Mouse (Mus musculus): ENCODE results near the gene Mpig6b.

The Mpig6b gene

DNA sequence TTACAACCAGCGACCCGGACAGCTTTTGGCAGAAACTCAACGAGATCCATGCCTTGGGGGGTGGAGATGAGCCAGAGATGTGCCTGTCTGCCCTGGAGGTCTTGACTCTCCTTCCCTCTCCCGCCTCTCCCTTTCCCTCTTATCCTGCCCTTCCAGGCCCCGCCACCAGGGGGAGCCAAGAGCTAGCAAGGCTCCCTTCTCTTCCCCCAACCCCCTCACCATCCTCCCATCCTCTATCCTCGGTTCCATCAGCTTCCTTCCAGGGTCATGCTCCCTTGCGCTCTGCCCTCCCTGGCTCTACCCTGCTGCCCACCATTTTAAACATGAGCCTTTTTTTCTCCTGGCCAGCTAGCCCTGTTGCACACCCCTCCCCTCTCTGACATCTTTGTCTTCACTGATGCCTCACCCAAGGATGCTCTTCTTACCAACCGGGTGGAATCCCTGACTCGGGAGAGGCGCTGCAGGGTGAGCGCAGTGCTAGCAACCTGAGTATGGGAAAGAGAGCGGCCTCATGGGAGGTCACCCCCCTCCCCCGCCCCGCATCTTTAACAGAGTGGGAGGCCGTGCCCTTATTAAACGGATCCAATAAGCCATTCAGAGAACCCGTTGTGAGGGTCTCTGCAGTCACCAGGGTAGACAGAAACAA, 44.7 kb downstream of the Mpig6b start:
- in situ Hi-C loops (cut with MseI, MboI), result loop anchor here (5.0 to 25.0 kb wide), 2 partner anchors 86 to 91 kb away; partner anchors contain the start of genes Ly6g5c (in 2 of the 2), Csnk2b (in 1 of the 2), Gpank1 (in 1 of the 2) and Ly6g5b (in 1 of the 2)

DNA sequence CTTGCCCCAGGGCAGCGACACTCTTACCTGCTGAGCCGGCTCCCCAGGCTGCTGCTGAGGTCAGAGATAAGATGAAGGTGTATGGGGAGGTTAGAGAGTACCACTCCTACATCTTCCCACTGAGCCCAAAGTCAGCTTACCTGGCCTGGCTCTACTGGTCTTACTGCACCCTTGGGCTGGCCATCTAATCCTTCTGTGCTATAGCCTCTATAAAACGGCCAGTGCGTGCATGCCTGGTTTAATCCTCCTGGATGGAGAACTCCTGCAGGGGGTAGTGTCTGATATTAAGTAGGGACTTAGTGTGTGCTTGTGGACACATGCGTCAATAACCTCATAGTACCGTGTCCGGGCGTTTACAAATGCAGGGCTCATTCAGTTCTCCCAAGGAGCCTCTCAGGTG, 45.4 kb downstream of the Mpig6b start:
- in situ Hi-C loops (cut with MseI, MboI), result loop anchor here (5.0 to 25.0 kb wide), 2 partner anchors 87 to 92 kb away; partner anchors contain the start of genes Ly6g5c (in 2 of the 2), Csnk2b (in 1 of the 2), Gpank1 (in 1 of the 2) and Ly6g5b (in 1 of the 2)

DNA sequence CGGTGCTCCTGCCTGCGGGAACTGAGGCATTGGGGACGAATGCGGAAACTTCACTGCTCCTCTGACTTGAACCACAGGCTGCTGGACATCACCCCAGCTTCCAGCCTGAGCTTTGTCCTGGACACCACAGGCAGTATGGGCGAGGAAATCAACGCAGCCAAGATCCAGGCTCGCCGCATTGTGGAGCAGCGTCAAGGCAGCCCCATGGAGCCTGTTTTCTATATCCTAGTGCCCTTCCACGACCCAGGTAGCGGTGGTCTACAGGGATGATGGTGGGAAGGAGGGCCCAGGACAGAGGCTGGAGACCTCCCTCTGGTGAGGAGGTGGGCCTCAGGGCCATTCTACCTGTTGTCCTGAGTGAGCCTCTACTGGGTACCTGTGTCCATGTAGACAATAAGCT, 46.1 kb downstream of the Mpig6b start:
- in situ Hi-C loops (cut with MseI, MboI), result loop anchor here (5.0 to 25.0 kb wide), 2 partner anchors 87 to 92 kb away; partner anchors contain the start of genes Ly6g5c (in 2 of the 2), Csnk2b (in 1 of the 2), Gpank1 (in 1 of the 2) and Ly6g5b (in 1 of the 2)

DNA sequence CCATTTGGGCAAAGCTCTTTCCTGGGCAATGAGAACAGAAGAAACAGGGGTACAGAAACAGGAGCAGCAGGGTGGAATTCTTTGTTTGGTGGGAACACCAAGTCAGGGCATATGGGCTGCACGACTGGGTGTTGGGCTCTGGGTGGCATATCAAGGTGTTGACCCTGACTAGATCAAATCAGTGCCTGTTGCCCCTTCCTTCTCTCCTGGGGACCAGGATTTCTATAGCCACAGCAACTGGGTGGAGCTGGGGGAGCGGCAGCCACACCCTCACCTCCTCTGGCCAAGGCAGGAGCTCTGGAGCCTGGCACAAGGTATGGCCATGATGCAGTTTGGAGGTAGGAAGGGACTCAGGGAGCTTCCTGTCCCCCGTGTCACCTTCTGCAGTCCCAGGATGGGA, 47.8 kb downstream of the Mpig6b start:
- in situ Hi-C loops (cut with MseI, MboI), result loop anchor here in 1 of 2 experiments (25.0 kb wide), 1 partner anchor 94 kb away; the partner anchor contains the start of genes Csnk2b, Gpank1, Ly6g5b and Ly6g5c

DNA sequence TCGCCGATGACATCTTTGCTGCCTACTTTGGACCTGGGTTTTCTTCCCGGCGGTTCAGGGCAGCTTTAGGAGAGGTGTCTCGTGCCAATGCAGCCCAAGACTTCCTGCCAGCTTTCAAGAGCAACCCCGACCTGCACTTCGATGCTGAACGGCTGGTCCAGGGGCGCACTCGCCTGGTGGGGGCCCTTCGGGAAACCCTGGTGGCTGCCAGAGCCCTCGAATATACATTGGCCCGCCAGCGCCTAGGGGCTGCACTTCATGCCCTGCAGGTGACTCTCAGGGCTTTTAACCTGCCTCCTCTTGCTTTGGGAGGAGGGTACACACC, 48.3 kb downstream of the Mpig6b start:
- in situ Hi-C loops (cut with MseI, MboI), result loop anchor here in 1 of 2 experiments (25.0 kb wide), 1 partner anchor 95 kb away; the partner anchor contains the start of genes Csnk2b, Gpank1, Ly6g5b and Ly6g5c

DNA sequence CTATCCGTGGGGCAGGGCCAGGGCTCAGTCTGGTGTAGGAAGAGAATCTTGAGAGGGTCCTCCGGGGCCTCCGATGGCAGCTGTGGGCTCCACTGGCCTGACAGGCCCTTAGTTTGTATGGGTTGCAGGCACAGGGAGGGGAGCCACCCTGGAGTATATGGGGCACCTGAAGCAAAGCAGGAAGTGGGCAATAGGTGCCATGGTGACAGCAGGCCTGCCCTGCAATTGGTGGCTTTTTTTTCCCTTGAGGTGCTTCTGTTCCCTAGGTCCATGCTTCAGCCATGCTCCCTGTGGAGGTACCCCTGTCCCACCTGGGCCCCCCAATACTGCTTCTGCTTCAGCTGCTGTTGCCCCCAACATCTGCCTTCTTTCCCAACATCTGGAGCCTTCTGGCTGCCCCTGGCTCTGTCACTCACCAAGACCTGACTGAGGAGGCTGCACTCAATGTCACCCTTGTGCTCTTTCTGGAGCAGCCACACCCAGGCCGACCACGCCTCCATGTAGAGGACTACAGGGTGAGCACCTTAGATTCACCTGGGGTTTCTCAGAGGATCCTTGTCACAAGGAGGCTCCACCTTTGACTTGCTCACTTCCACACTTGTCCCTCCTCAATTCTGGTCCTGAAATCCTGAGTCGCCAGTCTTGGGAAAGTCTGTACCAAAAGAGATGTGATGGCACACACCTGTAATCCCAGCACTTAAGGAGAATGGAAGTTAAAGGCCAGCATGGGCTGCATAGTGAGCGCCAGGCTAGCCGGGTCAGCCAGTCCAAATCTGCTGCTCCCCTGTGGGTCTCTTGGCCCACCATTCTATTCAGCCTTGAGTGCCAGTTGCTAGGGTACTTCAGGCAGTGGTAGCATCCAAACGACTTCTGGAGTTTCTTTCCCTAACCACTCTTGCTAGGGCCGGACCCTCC, 48.9 kb downstream of the Mpig6b start:
- in situ Hi-C loops (cut with MseI, MboI), result loop anchor here in 1 of 2 experiments (25.0 kb wide), 1 partner anchor 95 kb away; the partner anchor contains the start of genes Csnk2b, Gpank1, Ly6g5b and Ly6g5c

DNA sequence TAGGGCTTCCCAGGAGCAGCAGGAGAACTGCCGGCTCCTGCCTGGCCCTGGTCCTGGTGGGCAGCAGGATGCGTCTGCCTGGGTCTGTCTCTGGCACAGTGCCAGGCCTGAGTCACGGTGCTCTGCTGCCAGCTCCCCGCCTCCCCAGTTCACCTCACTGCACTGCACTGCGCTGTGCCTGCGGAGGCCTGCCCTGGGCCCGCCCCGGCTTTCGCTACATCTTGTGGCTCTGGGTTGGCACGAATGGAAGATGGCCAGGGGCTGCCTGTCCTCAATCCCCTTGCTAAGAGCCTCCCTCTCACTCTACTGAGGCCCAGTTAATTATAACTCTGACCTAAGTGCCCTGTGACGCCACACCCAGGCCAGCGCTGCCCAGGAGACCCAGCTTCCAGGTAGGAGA, 49.6 kb downstream of the Mpig6b start, which contains the start of gene Vwa7:
TSS of gene Vwa7 (plus strand) at position 204 of the 400 bp plus-strand sequence.
- in situ Hi-C loops (cut with MseI, MboI), result loop anchor here in 1 of 2 experiments (25.0 kb wide), 1 partner anchor 96 kb away; the partner anchor contains the start of genes Csnk2b, Gpank1, Ly6g5b and Ly6g5c

DNA sequence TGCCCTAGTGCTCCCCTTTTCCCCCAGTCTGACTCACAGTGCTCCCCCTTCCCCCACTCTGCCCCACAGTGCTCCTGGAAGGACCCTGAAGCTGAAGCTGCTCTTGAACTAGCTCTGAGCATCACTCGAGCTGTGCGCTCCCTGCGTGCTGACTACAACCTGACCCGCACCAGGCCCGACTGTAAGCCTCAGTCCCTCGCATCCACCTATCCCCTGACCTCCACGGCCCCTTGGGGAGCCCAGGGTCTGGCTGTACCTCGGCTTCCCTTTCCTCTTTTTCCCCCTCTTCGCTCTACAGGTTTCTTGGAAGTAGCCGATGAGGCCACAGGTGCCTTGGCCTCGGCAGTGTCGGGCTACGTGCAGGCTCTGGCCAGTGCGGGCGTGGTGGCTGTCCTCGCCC, 50.7 kb downstream of the Mpig6b start:
- in situ Hi-C loops (cut with MseI, MboI), result loop anchor here in 1 of 2 experiments (25.0 kb wide), 1 partner anchor 97 kb away; the partner anchor contains the start of genes Csnk2b, Gpank1, Ly6g5b and Ly6g5c

DNA sequence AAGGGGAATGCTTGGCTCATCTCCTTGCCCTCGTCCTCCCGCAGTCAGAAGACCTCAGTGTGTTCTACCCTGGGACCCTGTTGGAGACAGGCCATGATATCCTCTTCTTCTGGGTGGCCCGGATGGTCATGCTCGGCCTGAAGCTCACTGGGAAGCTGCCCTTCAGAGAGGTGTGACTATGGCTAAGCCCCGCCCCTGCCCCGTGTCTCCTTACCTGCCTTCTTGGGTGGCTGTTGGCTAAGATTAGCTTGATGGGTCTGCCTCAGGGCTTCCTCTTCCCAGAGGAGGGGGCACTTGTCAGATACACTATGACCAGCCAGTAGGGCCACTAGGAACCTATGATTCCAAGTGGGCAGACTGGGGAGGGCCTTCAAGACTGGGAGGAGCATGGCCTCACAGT, 52.8 kb downstream of the Mpig6b start:
- in situ Hi-C loops (cut with MseI, MboI), result loop anchor here in 1 of 2 experiments (25.0 kb wide), 1 partner anchor 99 kb away; the partner anchor contains the start of genes Csnk2b, Gpank1, Ly6g5b and Ly6g5c
